Mouse (Mus musculus): Measurements from ENCODE around the gene Jdp2. TPM values are rescaled to one million over a fixed set of nuclear protein-coding genes. Genes with fewer than 3 reads are reported as not detected.

Jdp2 gene
- polyA plus RNA-seq, 1 experiment from 2014 or later = 0.24 TPM

DNA sequence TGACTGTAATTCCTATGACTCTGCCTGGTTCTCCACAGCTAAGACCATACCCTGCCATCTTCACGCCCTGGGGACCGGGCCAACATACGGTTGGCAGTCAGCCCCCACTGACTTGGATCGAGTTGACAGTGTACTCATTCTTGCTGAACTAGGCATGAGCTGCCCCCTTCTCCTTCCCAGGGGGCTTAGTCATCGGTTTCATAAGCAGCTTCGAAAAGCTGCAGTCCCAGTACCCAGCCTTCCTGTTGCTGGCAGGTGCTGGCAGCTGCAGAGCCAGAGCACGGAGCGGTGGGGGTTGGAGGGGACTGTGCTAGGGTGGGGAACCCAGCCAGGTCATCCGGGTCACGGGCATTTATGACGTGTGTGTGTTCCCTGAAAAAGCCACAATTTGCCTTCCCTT is 27.5 kb upstream of the Jdp2 start:
- Histone ChIP-seq H3K27me3 (replicated peaks; ENCODE audit: control insufficient read depth, insufficient read depth, low read length) (no peaks in the 10 kb centered on the region), H3K4me3 (ENCODE audit: low read depth, low read length) (no peak overlapping the region), H3K9me3 (replicated peaks; ENCODE audit: control insufficient read depth, low read length) (no peaks in the 10 kb centered on the region), H3K36me3 (ENCODE audit: control insufficient read depth, insufficient read depth, low read length) (no peaks in the 10 kb centered on the region), H3K27ac (ENCODE audit: low read depth, low read length) (no peak overlapping the region), H3K9ac (ENCODE audit: low read length) (no peak overlapping the region), H3K4me2 (ENCODE audit: low read length) (0 out of 2 replicates have a peak overlapping the region, but pooled peaks have one; percentile 33), H3K4me1 (ENCODE audit: control insufficient read depth, insufficient read depth, low read length) (peaks cover 3% of the 10 kb centered on the region; the same call in 1 of the 2 replicates)
- DNase-seq (ENCODE audit: low spot score) = peak; percentile 29
- WGBS = 83% methylated on average over 11 of the region's 11 CpGs
- no peak for ATAC-seq

DNA sequence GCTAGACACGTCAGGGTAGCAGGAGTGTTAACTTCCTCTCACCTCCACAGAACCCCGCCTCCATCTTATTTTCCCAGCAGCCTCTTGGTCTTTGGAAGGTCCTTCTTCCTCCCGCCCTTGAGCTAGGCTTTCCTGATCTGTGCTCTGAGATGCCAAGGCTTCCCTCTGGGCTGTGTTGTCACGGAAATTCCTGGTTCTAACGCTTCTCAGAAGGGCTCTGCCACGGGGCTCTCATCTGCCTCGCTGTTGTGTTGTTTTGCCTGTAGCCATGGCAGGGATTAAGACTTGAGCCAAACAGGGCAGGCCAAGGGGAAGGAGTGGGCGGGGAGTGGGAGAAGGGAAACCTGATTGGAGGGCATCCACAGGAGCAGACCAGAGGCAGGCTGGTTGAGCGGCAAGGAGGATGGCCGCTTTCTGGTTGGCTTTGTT is 26.8 kb upstream of the Jdp2 start:
- H3K27me3 ChIP-seq (replicated peaks; ENCODE audit: control insufficient read depth, insufficient read depth, low read length) = no peaks in the 10 kb centered on the region
- no peaks in the 10 kb centered on the region for H3K36me3 ChIP-seq (ENCODE audit: control insufficient read depth, insufficient read depth, low read length)
- H3K27ac ChIP-seq (ENCODE audit: low read depth, low read length) = peak overlapping the region; percentile 39; the same call in 1 of the 2 replicates
- no peaks in the 10 kb centered on the region for H3K9me3 ChIP-seq (replicated peaks; ENCODE audit: control insufficient read depth, low read length)
- DNase-seq (ENCODE audit: low spot score) (peak; percentile 84), ATAC-seq (peak; percentile 91)
- peaks cover 3% of the 10 kb centered on the region; the same call in 1 of the 2 replicates for H3K4me1 ChIP-seq (ENCODE audit: control insufficient read depth, insufficient read depth, low read length)
- no peak overlapping the region for H3K4me3 ChIP-seq (ENCODE audit: low read depth, low read length)
- 16% methylated on average over 10 of the region's 10 CpGs for WGBS
- H3K9ac ChIP-seq (ENCODE audit: low read length) = no peak overlapping the region
- H3K4me2 ChIP-seq (ENCODE audit: low read length) = peak overlapping the region; percentile 33

DNA sequence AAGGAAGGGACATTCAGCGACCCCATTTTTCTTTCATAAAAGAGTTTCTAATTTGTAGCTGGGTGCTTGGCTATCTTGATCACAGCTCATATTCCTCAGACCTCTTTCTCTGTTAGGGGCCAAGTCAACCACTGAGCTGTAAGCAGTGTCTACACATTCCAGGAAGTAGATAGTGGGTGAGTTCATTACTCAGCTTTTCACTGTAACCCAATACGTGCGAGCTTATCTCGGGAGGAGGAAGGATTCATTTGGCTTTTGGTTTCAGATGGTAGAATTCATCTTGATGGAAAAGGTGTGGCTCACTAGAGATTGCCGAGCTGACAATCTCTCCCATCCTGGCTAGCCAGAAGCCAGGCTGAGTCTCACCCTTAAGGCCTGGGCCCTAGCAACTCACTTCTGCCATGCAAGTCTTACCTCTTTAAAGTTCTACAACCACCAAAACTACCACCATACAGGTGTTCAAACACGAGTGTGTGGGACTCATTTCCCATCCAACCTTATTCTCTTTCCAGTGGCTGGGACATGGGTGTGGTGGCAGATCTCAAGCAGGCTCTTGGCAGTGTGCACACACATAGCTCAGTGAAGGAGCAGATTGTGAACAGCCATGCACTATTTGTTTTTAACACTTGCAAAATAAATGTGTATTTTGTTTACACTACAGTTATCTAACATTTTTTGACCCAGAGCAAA is 23.9 kb upstream of the Jdp2 start:
- no peak overlapping the region for H3K4me2 ChIP-seq (ENCODE audit: low read length)
- H3K4me3 ChIP-seq (ENCODE audit: low read depth, low read length) = no peak overlapping the region
- no peak for DNase-seq (ENCODE audit: low spot score)
- no peaks in the 10 kb centered on the region for H3K36me3 ChIP-seq (ENCODE audit: control insufficient read depth, insufficient read depth, low read length)
- ATAC-seq = no peak
- H3K27me3 ChIP-seq (replicated peaks; ENCODE audit: control insufficient read depth, insufficient read depth, low read length) = no peaks in the 10 kb centered on the region
- 88% methylated on average over 6 of the region's 6 CpGs for WGBS
- no peak overlapping the region for H3K9ac ChIP-seq (ENCODE audit: low read length)
- peaks cover 3% of the 10 kb centered on the region; the same call in 1 of the 2 replicates for H3K4me1 ChIP-seq (ENCODE audit: control insufficient read depth, insufficient read depth, low read length)
- no peak overlapping the region for H3K27ac ChIP-seq (ENCODE audit: low read depth, low read length)
- H3K9me3 ChIP-seq (replicated peaks; ENCODE audit: control insufficient read depth, low read length) = no peaks in the 10 kb centered on the region

DNA sequence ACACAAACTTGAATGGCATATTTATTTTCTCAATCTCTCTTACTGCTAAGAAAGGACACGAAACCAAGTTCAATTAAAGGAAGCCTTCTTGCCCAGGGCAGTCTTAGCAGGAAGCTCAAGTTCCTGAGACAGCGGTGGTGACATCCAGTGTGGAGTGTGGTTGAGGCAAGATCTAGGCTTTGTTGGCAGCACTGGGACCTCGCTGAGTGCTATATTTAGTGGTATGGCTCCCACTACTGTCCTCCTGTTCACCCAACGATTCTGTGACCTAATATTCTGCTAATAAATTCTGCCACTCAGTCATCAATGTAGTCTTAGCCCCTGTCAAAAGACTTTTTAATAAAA is 23.4 kb upstream of the Jdp2 start:
- Histone ChIP-seq H3K9ac (ENCODE audit: low read length) (no peak overlapping the region), H3K4me1 (ENCODE audit: control insufficient read depth, insufficient read depth, low read length) (peaks cover 3% of the 10 kb centered on the region; the same call in 1 of the 2 replicates), H3K27me3 (replicated peaks; ENCODE audit: control insufficient read depth, insufficient read depth, low read length) (no peaks in the 10 kb centered on the region), H3K4me3 (ENCODE audit: low read depth, low read length) (no peak overlapping the region), H3K36me3 (ENCODE audit: control insufficient read depth, insufficient read depth, low read length) (no peaks in the 10 kb centered on the region), H3K27ac (ENCODE audit: low read depth, low read length) (no peak overlapping the region), H3K9me3 (replicated peaks; ENCODE audit: control insufficient read depth, low read length) (no peaks in the 10 kb centered on the region), H3K4me2 (ENCODE audit: low read length) (no peak overlapping the region)
- WGBS = 80% methylated on average over 4 of the region's 4 CpGs
- no peak for ATAC-seq
- DNase-seq (ENCODE audit: low spot score) = no peak

DNA sequence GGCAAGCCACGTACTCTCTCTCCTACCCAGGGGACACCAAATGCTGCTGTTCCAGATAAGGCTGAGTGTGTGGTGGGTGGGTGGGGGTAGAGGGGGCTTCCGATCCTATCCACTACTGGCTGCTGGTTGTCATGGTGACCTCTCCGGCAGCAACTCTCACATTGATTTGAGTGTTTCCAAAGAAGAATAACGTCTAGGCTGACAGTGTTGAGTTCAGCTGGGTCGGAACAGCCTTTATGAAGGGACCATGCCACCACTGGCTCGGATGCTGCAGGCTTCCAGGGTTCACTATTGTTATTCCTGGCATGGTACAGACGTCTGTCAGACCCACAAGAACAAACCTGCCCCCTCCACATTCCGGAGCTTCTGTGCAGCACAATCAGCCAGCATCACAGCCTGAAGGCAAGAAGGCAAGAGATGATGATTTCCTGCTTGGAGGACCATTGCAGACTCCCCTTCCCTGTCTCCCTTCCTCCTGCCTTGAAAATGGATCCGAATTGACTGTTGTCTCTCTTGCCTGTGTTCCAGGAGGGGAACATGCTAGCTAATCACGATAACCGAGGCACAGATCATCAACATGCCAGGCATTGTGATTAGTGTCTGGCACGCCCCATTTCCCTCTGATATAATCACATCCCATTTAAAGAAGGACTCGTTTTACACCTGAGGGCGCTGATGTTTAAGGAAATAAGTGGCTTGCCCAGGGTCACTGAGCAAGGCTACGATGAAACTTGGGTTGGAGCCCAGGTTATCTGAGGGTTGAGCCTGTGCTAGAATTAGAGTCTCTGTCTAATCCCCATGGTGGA is 17.4 kb upstream of the Jdp2 start:
- 35% methylated on average over 15 of the region's 15 CpGs for WGBS
- Histone ChIP-seq H3K4me1 (ENCODE audit: control insufficient read depth, insufficient read depth, low read length) (peaks cover 10% of the 10 kb centered on the region), H3K9ac (ENCODE audit: low read length) (peak overlapping the region; percentile 35; the same call in 1 of the 2 replicates), H3K36me3 (ENCODE audit: control insufficient read depth, insufficient read depth, low read length) (no peaks in the 10 kb centered on the region), H3K9me3 (replicated peaks; ENCODE audit: control insufficient read depth, low read length) (no peaks in the 10 kb centered on the region), H3K27ac (ENCODE audit: low read depth, low read length) (peak overlapping the region; percentile 60; the same call in 1 of the 2 replicates), H3K4me2 (ENCODE audit: low read length) (peak overlapping the region; percentile 24), H3K27me3 (replicated peaks; ENCODE audit: control insufficient read depth, insufficient read depth, low read length) (no peaks in the 10 kb centered on the region), H3K4me3 (ENCODE audit: low read depth, low read length) (no peak overlapping the region)
- DNase-seq (ENCODE audit: low spot score) (peak; percentile 59), ATAC-seq (peak; percentile 69)

DNA sequence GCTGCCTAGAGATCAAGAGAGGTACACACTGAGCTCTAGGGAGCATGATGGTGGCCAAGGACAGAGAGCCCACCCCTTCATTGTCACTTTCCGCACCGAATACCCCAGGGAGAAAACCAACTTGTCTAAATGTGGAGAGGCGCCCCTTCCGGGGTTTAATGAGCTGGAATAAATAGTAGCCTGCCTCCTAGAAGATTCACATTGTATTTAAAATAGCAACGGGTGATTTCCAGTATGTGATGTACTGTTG is 16.8 kb upstream of the Jdp2 start:
- Histone ChIP-seq H3K4me1 (ENCODE audit: control insufficient read depth, insufficient read depth, low read length) (peaks cover 10% of the 10 kb centered on the region), H3K27me3 (replicated peaks; ENCODE audit: control insufficient read depth, insufficient read depth, low read length) (no peaks in the 10 kb centered on the region), H3K9me3 (replicated peaks; ENCODE audit: control insufficient read depth, low read length) (no peaks in the 10 kb centered on the region), H3K4me3 (ENCODE audit: low read depth, low read length) (no peak overlapping the region), H3K9ac (ENCODE audit: low read length) (0 out of 2 replicates have a peak overlapping the region, but pooled peaks have one; percentile 3), H3K36me3 (ENCODE audit: control insufficient read depth, insufficient read depth, low read length) (no peaks in the 10 kb centered on the region), H3K4me2 (ENCODE audit: low read length) (no peak overlapping the region), H3K27ac (ENCODE audit: low read depth, low read length) (peak overlapping the region; percentile 60; the same call in 1 of the 2 replicates)
- 62% methylated on average over 5 of the region's 5 CpGs for WGBS
- ATAC-seq (no peak), DNase-seq (ENCODE audit: low spot score) (no peak)

DNA sequence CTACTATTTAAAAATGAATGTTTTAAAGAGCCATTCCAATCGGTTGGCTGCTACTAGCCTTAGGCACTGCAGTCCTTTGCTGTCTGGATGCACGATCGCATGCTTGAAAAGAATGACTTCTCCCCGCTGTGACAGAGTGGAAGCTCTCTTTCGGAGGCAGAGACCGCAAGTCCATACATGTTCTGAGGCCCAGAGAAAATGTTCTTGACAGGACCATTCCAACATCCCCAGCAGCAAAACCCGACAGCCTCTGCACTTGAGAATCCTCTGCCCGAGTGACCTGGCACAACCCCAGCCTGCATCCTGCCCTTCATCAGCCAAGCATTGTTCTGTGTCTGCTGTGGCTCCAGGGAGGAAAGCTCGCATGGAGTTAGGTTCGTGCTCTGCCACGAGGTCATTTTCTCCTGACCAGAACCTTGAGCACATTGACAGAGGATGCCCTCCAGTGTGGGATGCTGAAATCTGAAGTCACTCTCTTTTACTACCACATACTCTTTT is 13.0 kb upstream of the Jdp2 start:
- H3K4me3 ChIP-seq (ENCODE audit: low read depth, low read length) = no peak overlapping the region
- H3K36me3 ChIP-seq (ENCODE audit: control insufficient read depth, insufficient read depth, low read length) = no peaks in the 10 kb centered on the region
- H3K9ac ChIP-seq (ENCODE audit: low read length) = no peak overlapping the region
- H3K27ac ChIP-seq (ENCODE audit: low read depth, low read length) = no peak overlapping the region
- no peaks in the 10 kb centered on the region for H3K27me3 ChIP-seq (replicated peaks; ENCODE audit: control insufficient read depth, insufficient read depth, low read length)
- no peaks in the 10 kb centered on the region for H3K9me3 ChIP-seq (replicated peaks; ENCODE audit: control insufficient read depth, low read length)
- H3K4me1 ChIP-seq (ENCODE audit: control insufficient read depth, insufficient read depth, low read length) = peaks cover 10% of the 10 kb centered on the region
- no peak for DNase-seq (ENCODE audit: low spot score)
- no peak for ATAC-seq
- no peak overlapping the region for H3K4me2 ChIP-seq (ENCODE audit: low read length)
- WGBS = 72% methylated on average over 11 of the region's 11 CpGs

DNA sequence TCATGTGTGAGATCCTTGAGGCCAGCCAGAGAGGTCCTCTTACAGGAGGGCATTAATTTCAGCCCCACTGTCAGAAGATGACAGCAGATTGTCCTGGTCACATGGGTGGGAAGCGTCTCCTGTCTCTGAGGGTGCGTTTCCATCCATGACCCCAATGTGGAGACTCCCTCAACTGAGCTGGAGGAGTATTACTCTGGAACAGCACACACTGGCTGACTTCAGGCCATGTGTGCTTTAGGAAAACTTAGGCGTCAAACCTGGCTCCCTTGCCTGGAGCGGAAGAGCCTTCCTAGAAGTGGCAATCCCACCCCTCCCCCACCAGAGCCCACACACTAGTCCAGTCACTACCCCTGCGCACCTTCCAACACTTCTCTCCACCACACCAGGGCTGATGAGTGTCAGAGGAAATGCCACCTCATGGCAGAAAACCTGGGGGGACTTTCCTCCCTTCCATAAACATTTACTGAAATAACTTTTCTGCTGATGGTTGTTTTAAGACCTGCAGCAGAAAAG is 8.9 kb upstream of the Jdp2 start:
- Histone ChIP-seq H3K9ac (ENCODE audit: low read length) (no peak overlapping the region), H3K27me3 (replicated peaks; ENCODE audit: control insufficient read depth, insufficient read depth, low read length) (no peaks in the 10 kb centered on the region), H3K36me3 (ENCODE audit: control insufficient read depth, insufficient read depth, low read length) (no peaks in the 10 kb centered on the region), H3K27ac (ENCODE audit: low read depth, low read length) (no peak overlapping the region), H3K4me2 (ENCODE audit: low read length) (no peak overlapping the region), H3K4me3 (ENCODE audit: low read depth, low read length) (no peak overlapping the region), H3K9me3 (replicated peaks; ENCODE audit: control insufficient read depth, low read length) (no peaks in the 10 kb centered on the region), H3K4me1 (ENCODE audit: control insufficient read depth, insufficient read depth, low read length) (no peaks in the 10 kb centered on the region)
- 71% methylated on average over 5 of the region's 5 CpGs for WGBS
- DNase-seq (ENCODE audit: low spot score) (no peak), ATAC-seq (no peak)

DNA sequence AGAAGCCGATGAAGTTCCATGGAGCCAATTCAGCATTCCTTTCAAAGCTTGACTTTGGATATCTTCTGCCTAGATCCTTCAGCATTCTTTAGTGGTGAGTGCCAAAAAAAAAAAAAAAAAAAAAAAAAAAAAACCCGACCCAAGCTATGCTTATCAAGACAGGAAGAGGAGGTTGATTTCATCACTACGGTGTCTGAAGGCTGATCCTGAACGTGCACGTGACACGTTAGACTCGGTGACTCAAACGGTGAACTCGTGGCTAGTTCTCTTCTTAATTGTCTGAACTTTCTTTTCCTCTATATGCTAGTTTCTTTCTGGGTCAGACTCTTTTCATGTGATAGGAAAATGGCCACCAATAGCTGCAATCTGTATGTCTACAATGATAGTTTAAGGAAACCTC is 5.9 kb upstream of the Jdp2 start:
- no peaks in the 10 kb centered on the region for H3K36me3 ChIP-seq (ENCODE audit: control insufficient read depth, insufficient read depth, low read length)
- 0 out of 2 replicates have a peak, but pooled peaks cover 4% of the 10 kb centered on the region for H3K27me3 ChIP-seq (replicated peaks; ENCODE audit: control insufficient read depth, insufficient read depth, low read length)
- DNase-seq (ENCODE audit: low spot score) (no peak), ATAC-seq (no peak)
- H3K9me3 ChIP-seq (replicated peaks; ENCODE audit: control insufficient read depth, low read length) = no peaks in the 10 kb centered on the region
- WGBS = 92% methylated on average over 9 of the region's 9 CpGs
- no peak overlapping the region for H3K4me2 ChIP-seq (ENCODE audit: low read length)
- no peak overlapping the region for H3K27ac ChIP-seq (ENCODE audit: low read depth, low read length)
- no peak overlapping the region for H3K4me3 ChIP-seq (ENCODE audit: low read depth, low read length)
- H3K9ac ChIP-seq (ENCODE audit: low read length) = no peak overlapping the region
- H3K4me1 ChIP-seq (ENCODE audit: control insufficient read depth, insufficient read depth, low read length) = no peaks in the 10 kb centered on the region
